Mouse (Mus musculus): Measurements from ENCODE around the gene Capn2. TPM values are rescaled to one million over a fixed set of nuclear protein-coding genes. Genes with fewer than 3 reads are reported as not detected.

Gene Capn2
- polyA plus RNA-seq, 1 experiment from 2014 or later: 51.4 TPM

DNA sequence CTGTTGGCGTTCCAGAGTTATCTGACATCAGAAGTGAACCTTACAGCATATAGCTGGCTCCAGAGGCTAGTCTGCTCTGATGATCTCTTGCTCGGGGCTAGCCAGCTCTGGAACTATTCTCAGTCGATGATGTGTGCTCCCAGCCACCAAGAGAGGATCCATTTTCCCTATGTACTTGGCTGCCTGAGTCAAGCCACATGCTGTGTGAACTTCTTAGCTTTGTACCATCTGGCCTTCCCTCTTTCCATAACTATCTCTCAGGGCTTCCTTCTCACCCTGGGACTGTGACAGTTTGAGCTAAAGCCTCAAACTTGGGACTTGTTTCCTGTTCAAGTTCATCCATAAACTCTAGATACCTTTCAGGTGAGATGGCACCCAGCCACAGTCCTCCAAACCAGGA, 16.2 kb upstream of the Capn2 start:
- Histone ChIP-seq H3K9me3 (ENCODE audit: control insufficient read depth, low read length) (0 out of 2 replicates have a peak, but pooled peaks cover 3% of the 10 kb centered on the region), H3K27me3 (replicated peaks; ENCODE audit: control insufficient read depth, insufficient read depth, low read length) (peaks cover 2% of the 10 kb centered on the region; the same call in 1 of the 2 replicates), H3K27ac (ENCODE audit: low read depth, low read length) (no peak overlapping the region), H3K4me1 (replicated peaks; ENCODE audit: control insufficient read depth, insufficient read depth, low read length) (no peaks in the 10 kb centered on the region), H3K9ac (ENCODE audit: low read depth, low read length) (no peak overlapping the region), H3K36me3 (ENCODE audit: control insufficient read depth, insufficient read depth, low read length) (no peaks in the 10 kb centered on the region), H3K4me3 (ENCODE audit: low read depth, low read length) (no peak overlapping the region), H3K4me2 (no peak overlapping the region)
- ATAC-seq (replicated peaks; ENCODE audit: low FRiP score) (no peak), DNase-seq (ENCODE audit: low spot score) (no peak)
- 75% methylated on average over 3 of the region's 3 CpGs for WGBS

DNA sequence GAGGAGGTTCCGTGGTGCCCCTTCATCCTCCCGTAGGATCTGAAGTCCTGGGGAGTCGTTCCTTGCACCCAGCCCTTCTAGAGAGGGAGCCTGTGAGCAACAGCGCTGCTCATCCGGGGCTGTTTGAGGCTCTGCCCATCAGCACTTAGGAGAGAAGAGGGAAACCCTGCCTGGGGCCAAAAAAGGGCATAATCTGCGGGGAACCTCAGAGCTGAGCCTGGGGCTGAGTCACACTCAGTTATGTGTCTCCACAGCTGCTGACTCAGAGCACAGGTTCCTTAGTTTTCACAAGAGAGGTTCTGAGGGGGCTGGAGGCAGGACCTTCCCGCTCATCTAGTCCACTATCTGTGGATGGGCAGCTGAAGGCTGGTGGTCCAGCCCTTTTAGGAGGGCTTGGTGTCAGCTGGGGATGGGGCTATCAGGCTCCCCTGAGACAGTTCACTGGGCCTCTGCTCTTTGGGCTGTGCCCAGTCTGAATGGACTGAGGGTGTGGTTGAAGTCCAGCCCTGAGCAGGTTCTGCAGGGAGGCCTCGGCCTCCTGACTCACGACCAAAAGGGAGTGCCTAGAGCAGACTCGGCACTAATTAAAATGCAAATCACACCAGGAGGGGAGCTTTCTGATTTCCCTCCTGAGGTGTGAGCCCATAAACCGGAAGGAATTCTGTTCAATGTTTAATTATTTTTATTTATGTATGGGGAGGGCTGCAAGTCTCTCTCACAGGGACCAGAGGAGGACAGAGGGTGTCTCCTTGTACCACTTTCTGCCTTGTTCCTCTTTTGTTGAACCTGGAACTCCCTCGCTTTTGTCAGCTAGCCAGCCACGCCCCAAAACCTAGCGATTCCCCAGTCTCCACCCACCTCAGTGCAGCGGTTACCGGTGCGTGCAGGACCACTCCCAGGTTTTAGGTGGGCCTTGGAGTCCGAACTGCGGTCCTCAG, 10.8 kb upstream of the Capn2 start:
- Histone ChIP-seq H3K4me1 (replicated peaks; ENCODE audit: control insufficient read depth, insufficient read depth, low read length) (peaks cover 5% of the 10 kb centered on the region), H3K4me2 (peak overlapping the region; percentile 40), H3K9ac (ENCODE audit: low read depth, low read length) (no peak overlapping the region), H3K27me3 (replicated peaks; ENCODE audit: control insufficient read depth, insufficient read depth, low read length) (peaks cover 9% of the 10 kb centered on the region; the same call in 1 of the 2 replicates), H3K9me3 (ENCODE audit: control insufficient read depth, low read length) (0 out of 2 replicates have a peak, but pooled peaks cover 3% of the 10 kb centered on the region), H3K27ac (ENCODE audit: low read depth, low read length) (no peak overlapping the region), H3K36me3 (ENCODE audit: control insufficient read depth, insufficient read depth, low read length) (no peaks in the 10 kb centered on the region), H3K4me3 (ENCODE audit: low read depth, low read length) (no peak overlapping the region)
- DNase-seq (ENCODE audit: low spot score) (no peak), ATAC-seq (replicated peaks; ENCODE audit: low FRiP score) (no peak; the same call in 1 of the 2 replicates)
- WGBS: 7% methylated on average over 19 of the region's 19 CpGs

DNA sequence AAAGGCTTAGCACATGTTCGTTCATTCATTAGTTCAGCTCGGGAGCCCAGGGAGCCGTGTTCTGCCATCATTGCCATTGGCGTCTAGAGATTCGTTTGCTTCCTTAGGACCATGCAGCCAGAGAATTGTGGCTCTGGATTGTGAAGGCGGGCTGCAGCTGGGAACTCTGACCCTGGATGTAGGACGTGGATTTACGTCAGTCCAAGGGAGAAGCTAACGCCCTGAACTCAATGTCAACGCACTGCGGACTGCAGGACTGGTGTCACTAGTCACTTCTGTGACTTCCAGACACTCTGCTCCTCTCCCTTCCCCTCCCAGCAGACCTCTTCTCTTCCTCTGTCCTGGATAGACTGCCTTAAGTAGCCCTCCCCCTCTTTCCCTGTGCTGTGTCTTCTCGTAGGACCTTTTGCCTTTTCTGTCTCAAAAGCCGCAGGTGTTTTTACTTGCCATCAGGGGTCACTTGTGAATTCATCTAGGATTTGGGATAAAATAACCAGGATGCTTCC, 9.9 kb upstream of the Capn2 start:
- H3K9ac ChIP-seq (ENCODE audit: low read depth, low read length): no peak overlapping the region
- DNase-seq (ENCODE audit: low spot score) (no peak), ATAC-seq (replicated peaks; ENCODE audit: low FRiP score) (no peak)
- H3K36me3 ChIP-seq (ENCODE audit: control insufficient read depth, insufficient read depth, low read length): no peaks in the 10 kb centered on the region
- WGBS: 50% methylated on average over 13 of the region's 13 CpGs
- H3K27me3 ChIP-seq (replicated peaks; ENCODE audit: control insufficient read depth, insufficient read depth, low read length): peaks cover 9% of the 10 kb centered on the region; the same call in 1 of the 2 replicates
- no peak overlapping the region for H3K4me3 ChIP-seq (ENCODE audit: low read depth, low read length)
- H3K4me2 ChIP-seq: no peak overlapping the region
- no peak overlapping the region for H3K27ac ChIP-seq (ENCODE audit: low read depth, low read length)
- peaks cover 5% of the 10 kb centered on the region for H3K4me1 ChIP-seq (replicated peaks; ENCODE audit: control insufficient read depth, insufficient read depth, low read length)
- H3K9me3 ChIP-seq (ENCODE audit: control insufficient read depth, low read length): no peaks in the 10 kb centered on the region

DNA sequence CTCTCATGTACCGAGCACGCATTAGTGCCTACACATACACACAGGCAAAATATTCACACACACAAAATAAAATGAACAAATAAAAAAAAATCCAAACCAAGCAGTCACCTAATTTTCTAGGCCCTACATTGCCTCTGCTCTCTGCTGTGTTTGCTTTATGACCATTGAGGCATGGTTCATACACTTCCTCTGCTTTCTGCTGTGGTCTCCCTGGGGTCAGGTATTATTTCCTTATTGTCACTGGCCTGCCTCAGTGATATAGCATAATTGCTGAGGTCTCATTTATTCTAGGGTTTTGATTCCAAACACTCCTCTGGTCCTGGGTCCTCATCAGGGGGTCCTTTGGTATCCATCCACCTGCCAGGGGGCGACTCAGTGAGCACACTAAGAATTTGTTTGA, 8.2 kb upstream of the Capn2 start:
- Histone ChIP-seq H3K4me1 (replicated peaks; ENCODE audit: control insufficient read depth, insufficient read depth, low read length) (peaks cover 5% of the 10 kb centered on the region), H3K27me3 (replicated peaks; ENCODE audit: control insufficient read depth, insufficient read depth, low read length) (peaks cover 9% of the 10 kb centered on the region; the same call in 1 of the 2 replicates), H3K27ac (ENCODE audit: low read depth, low read length) (no peak overlapping the region), H3K4me3 (ENCODE audit: low read depth, low read length) (no peak overlapping the region), H3K9ac (ENCODE audit: low read depth, low read length) (no peak overlapping the region), H3K4me2 (no peak overlapping the region), H3K9me3 (ENCODE audit: control insufficient read depth, low read length) (no peaks in the 10 kb centered on the region), H3K36me3 (ENCODE audit: control insufficient read depth, insufficient read depth, low read length) (no peaks in the 10 kb centered on the region)
- ATAC-seq (replicated peaks; ENCODE audit: low FRiP score): no peak
- 82% methylated on average over 3 of the region's 3 CpGs for WGBS
- no peak for DNase-seq (ENCODE audit: low spot score)

DNA sequence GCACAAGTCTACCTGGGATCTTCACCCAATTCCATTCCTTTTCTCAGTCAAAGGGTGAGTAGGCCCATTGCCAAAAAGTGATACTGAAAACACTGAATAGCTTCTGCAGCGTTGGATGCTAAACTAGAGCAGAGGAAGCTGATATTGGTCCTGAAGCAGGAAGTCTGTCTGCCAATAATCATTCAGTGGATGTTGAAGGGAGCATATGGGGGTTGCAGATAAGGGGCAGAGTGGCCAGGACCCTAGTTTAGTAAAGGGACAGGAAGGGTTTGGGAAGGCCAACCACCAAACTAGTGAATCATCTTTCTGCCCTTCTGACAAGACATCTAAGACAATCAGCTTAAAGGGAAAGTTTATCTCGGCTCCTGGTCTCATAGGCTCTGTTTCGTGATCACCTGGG, 6.3 kb upstream of the Capn2 start:
- Histone ChIP-seq H3K4me2 (no peak overlapping the region), H3K4me1 (replicated peaks; ENCODE audit: control insufficient read depth, insufficient read depth, low read length) (peaks cover 5% of the 10 kb centered on the region), H3K36me3 (ENCODE audit: control insufficient read depth, insufficient read depth, low read length) (no peaks in the 10 kb centered on the region), H3K9ac (ENCODE audit: low read depth, low read length) (no peak overlapping the region), H3K9me3 (ENCODE audit: control insufficient read depth, low read length) (no peaks in the 10 kb centered on the region), H3K27me3 (replicated peaks; ENCODE audit: control insufficient read depth, insufficient read depth, low read length) (peaks cover 11% of the 10 kb centered on the region), H3K27ac (ENCODE audit: low read depth, low read length) (no peak overlapping the region), H3K4me3 (ENCODE audit: low read depth, low read length) (no peak overlapping the region)
- WGBS: 53% methylated on average over 3 of the region's 3 CpGs
- DNase-seq (ENCODE audit: low spot score): no peak
- no peak for ATAC-seq (replicated peaks; ENCODE audit: low FRiP score)

DNA sequence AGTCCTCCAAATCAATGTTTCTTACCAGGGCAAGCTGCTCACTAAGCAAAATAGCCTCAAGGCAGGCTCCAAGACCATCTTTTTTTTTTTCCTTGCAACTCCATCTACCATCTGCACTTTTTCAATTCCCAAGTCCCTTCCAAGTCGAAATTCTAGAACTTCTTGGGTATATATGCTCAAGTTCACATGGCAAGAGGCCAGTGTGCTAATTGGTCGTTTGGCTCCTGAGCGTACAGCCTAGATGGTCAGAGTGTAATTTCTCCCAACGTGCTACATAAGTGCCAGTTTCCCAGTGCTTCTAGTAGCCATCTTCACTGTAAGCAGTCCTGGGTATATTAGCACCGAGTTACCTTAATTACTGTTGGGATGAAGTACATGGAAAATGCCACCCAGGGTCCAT, 5.6 kb upstream of the Capn2 start:
- no peak overlapping the region for H3K9ac ChIP-seq (ENCODE audit: low read depth, low read length)
- peaks cover 4% of the 10 kb centered on the region for H3K27me3 ChIP-seq (replicated peaks; ENCODE audit: control insufficient read depth, insufficient read depth, low read length)
- H3K4me1 ChIP-seq (replicated peaks; ENCODE audit: control insufficient read depth, insufficient read depth, low read length): peaks cover 1% of the 10 kb centered on the region; the same call in 1 of the 2 replicates
- no peak overlapping the region for H3K4me2 ChIP-seq
- 81% methylated on average over 5 of the region's 5 CpGs for WGBS
- DNase-seq (ENCODE audit: low spot score): peak; percentile 14
- H3K9me3 ChIP-seq (ENCODE audit: control insufficient read depth, low read length): no peaks in the 10 kb centered on the region
- no peak for ATAC-seq (replicated peaks; ENCODE audit: low FRiP score)
- no peak overlapping the region for H3K4me3 ChIP-seq (ENCODE audit: low read depth, low read length)
- no peaks in the 10 kb centered on the region for H3K36me3 ChIP-seq (ENCODE audit: control insufficient read depth, insufficient read depth, low read length)
- H3K27ac ChIP-seq (ENCODE audit: low read depth, low read length): no peak overlapping the region

DNA sequence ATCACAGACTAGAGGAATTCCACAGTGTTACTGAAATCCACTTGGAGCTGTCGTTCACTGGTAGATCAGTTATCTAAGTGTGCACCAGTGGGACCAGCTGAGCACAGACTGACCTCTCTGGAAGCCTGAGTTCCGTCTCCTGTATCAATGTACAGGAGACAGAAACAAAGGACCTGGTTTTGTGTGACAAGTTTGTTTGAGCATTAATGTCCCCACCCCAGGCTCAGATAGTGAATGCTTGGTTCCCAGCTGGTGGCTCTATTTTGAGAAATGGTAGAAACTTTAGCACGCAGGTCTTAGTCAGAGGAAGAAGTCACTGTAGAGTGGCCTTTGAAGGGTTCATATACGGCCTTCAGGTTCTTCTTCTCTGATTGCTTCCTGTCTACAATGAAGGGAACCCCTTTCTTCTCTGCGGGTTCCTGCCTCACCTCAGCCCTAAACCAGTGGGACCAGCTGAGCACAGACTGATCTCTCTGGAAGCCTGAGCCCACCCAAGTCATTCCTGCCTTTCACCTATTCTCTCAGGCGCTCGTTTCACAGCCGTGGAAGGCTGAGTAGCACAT, 3.6 kb upstream of the Capn2 start:
- H3K27me3 ChIP-seq (replicated peaks; ENCODE audit: control insufficient read depth, insufficient read depth, low read length): peaks cover 18% of the 10 kb centered on the region
- no peaks in the 10 kb centered on the region; the same call in 1 of the 2 replicates for H3K4me1 ChIP-seq (replicated peaks; ENCODE audit: control insufficient read depth, insufficient read depth, low read length)
- 65% methylated on average over 8 of the region's 8 CpGs for WGBS
- no peak overlapping the region for H3K4me3 ChIP-seq (ENCODE audit: low read depth, low read length)
- DNase-seq (ENCODE audit: low spot score): no peak
- H3K36me3 ChIP-seq (ENCODE audit: control insufficient read depth, insufficient read depth, low read length): no peaks in the 10 kb centered on the region
- H3K9ac ChIP-seq (ENCODE audit: low read depth, low read length): no peak overlapping the region; the same call in 1 of the 2 replicates
- H3K9me3 ChIP-seq (ENCODE audit: control insufficient read depth, low read length): no peaks in the 10 kb centered on the region
- no peak overlapping the region for H3K4me2 ChIP-seq
- no peak overlapping the region for H3K27ac ChIP-seq (ENCODE audit: low read depth, low read length)
- no peak for ATAC-seq (replicated peaks; ENCODE audit: low FRiP score)

DNA sequence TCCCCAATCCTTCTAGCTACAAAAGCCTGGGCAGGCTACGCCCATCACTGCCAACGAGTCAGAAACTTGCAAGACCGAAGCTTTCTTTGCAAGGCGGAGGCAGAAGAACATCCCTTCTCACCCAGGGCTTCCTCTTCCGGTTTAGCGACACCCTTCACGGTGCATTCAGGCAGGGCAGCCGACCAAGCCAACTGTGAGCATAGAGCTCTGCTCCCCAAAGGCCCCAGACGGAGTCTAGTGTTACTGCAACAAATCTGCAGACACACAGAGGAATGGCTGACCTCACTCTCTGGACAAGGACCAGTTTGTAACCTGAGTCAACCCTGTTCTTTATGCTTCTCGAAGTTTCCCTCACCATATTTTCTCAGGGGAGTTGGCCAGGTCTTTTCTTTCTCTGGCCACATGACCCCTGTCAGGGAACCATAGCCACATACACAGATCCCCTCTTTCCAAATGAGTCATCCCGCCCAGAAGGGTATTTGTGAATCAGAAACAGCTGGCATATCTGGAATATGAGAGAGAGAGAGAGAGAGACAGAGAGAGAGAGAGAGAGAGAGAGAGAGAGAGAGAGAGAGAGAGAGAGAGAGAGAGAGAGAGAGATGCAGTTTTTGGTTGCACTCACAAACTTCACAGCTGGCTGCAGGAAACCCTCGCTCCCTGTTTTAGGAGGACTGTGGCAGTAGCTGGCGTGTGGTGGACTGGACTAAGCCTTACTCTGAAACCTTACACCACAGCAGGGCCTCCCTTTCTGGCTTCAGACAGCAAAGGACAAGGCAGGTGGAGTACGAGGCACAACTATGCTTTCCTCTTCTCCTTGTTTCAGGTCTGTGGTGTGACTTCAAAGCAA, 2.9 kb upstream of the Capn2 start:
- no peaks in the 10 kb centered on the region; the same call in 1 of the 2 replicates for H3K4me1 ChIP-seq (replicated peaks; ENCODE audit: control insufficient read depth, insufficient read depth, low read length)
- no peak overlapping the region; the same call in 1 of the 2 replicates for H3K27ac ChIP-seq (ENCODE audit: low read depth, low read length)
- peaks cover 23% of the 10 kb centered on the region for H3K27me3 ChIP-seq (replicated peaks; ENCODE audit: control insufficient read depth, insufficient read depth, low read length)
- 29% methylated on average over 14 of the region's 14 CpGs for WGBS
- ATAC-seq (replicated peaks; ENCODE audit: low FRiP score): no peak
- no peaks in the 10 kb centered on the region for H3K36me3 ChIP-seq (ENCODE audit: control insufficient read depth, insufficient read depth, low read length)
- no peak for DNase-seq (ENCODE audit: low spot score)
- peak overlapping the region; percentile 21; the same call in 1 of the 2 replicates for H3K4me2 ChIP-seq
- no peaks in the 10 kb centered on the region for H3K9me3 ChIP-seq (ENCODE audit: control insufficient read depth, low read length)
- no peak overlapping the region for H3K4me3 ChIP-seq (ENCODE audit: low read depth, low read length)
- H3K9ac ChIP-seq (ENCODE audit: low read depth, low read length): no peak overlapping the region

Measured in liver, embryonic 11.5 days (tissue).